Mouse (Mus musculus) cerebellum, adult 9-11 months (tissue): ENCODE results near the gene Mctp2.

Experiments used
- DNase-seq: peaks from one replicate; pipeline ENCODE4 v3.0.0; 2022

The Mctp2 gene

DNA sequence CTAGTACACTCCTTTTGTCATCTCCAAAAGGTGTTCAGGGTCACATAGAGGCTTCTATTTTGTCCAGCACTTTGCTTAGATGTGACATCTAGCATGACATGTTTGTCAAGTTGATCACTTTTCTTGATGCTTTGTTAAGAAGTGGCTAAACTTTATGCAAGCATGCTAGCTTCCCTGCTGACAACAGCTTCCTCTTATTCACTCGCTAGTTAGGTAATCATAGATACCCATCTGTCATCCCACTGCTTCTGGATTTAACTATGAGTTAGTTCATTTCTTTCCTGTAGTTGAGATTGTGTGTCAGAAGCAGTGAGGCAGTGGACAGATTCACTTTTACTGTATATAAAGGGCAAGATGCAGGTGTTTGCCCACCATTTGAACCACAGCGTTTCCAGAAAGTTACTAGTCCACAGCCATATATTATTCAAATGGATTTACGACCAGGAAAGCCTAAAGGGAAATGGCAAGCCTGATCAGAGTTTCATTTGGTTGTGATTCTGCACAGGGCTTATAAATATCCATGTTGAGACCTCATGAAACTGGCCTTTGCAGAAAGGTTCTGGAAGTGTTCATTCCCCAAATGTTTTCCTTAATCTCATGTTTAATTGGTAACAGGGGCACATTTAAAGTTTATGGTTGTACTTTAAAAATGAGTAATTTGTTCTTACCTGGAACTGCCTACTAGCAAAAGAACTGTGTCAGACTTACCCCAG, 216.8 kb downstream of the Mctp2 start:
- DNase-seq, result no peak

DNA sequence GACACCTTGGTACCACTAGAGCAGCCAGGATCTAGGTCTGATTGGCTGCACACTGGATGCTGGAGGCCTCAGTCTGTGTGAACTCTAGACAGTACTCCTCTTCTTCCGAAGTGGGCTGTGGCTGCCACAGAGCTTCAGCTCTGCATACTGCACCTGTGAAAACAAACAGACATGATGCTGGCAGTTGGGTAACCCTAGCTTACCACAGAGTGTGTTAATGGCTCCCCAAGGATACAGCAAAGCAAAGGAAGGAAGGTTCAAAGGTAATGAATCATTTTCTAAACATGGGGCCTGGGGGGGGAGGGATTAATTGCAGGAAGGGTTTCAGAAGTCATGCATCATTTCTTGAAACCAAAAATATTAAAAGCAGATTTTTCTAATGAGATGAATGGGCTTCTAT, 225.7 kb downstream of the Mctp2 start:
- DNase-seq, result no peak

DNA sequence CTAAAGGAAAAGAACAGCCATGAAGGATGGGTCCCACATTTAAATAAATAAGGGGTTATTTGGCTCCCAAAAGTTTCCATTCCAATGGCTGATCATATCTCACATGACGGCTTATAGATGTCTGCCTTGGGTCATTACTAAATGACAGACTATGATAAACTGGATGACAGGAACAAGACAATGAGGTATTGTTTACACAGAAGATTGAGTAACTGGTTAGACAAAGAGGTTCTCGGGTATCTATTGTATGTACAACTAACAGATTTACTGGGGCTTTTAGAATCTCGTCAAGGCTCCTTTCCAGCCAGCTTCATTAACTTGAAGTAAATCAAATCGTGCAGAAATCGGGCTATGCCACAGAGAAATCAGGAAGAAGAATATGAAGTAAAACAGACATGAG, 227.5 kb downstream of the Mctp2 start:
- DNase-seq, result no peak

DNA sequence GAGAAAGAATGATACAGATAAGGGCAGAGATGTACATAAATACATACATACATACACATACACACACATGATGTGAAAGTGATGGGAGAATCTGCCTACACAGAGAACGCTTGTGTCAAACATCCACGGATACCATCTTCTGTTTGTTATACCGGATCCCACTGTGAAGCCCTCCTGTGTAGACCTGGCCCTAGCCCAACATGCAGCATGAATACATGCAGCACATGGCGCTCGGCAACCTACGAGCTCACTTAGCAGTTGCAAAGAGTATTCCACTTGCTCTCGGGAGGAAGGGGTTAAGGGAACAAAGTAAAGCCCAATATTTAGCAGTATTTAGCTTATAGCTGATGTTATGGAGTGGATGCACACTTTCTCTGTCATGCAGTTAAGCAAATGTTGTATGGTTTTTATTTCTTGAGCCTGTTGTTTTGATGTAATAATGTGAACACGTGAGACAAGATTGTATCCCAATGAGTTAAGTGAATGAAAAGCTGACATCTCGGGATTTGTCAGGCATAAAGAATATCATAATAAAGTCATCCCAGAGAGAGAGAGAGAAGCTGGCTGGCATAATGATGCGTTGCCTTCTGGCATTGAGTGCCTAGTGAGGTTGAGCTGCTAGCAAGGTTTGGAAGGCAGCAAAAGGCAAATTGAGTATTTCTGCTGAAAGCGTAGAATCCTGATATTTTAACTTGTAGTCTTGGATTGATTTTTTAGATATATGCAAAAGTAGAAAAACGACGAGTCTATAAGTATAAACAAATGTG, 234.8 kb downstream of the Mctp2 start:
- DNase-seq, result no peak

DNA sequence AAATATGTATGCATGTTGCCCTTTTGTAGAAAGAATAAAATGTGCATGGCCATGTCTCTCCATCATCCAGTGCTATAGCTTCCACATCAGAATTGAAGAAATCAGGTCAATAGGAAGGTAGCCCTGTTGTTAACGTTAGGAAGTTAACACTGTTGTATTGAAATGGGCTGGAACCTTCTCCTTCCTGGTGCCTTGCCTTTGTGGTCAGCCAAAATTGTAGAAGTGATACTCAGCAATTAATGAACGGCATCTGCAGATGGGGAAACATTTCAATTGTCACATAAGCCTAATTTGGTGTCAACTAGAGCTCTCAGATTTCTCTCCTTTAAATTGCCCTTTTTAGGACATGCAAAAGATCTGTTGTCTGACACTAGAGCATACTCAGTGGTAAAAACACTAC, 238.0 kb downstream of the Mctp2 start:
- no peak for DNase-seq

DNA sequence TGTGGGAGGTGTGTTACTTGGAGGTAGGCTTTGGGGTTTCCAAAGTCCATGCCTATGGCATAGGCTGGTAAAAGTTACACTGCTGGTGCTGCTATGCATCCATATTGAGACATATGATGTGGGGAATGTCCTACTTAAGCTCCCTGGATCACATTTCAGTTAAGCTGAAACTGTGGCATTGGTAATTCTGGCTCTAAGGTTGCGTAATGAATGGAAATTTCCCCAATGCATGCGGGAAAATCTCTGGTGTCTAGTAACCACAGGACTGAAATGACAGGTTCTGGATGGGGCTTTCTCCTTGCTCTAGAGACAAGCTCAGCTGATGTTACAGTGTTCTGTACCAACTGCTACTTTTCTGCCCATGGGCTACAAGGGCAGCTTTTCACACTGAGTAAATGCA, 240.1 kb downstream of the Mctp2 start:
- DNase-seq, result no peak

DNA sequence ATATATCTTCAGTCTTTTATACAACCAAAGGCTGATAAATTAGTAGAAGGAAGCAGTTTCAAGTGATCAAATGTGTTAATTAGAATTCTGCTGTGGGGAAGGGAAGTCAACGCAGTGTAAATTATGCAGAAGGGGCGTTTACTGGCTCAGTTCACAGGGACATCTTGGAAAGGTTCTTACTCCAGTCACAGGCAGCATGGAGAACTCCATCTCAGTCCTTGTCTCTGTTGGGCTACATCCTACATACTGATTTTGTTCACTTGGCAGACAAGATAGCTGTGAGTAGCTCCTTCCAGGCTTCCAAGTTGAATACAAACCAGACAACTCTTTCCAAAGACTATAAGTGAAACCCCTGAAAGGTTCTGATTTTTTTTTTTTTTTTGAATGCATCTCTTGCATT, 254.6 kb downstream of the Mctp2 start:
- no peak for DNase-seq

DNA sequence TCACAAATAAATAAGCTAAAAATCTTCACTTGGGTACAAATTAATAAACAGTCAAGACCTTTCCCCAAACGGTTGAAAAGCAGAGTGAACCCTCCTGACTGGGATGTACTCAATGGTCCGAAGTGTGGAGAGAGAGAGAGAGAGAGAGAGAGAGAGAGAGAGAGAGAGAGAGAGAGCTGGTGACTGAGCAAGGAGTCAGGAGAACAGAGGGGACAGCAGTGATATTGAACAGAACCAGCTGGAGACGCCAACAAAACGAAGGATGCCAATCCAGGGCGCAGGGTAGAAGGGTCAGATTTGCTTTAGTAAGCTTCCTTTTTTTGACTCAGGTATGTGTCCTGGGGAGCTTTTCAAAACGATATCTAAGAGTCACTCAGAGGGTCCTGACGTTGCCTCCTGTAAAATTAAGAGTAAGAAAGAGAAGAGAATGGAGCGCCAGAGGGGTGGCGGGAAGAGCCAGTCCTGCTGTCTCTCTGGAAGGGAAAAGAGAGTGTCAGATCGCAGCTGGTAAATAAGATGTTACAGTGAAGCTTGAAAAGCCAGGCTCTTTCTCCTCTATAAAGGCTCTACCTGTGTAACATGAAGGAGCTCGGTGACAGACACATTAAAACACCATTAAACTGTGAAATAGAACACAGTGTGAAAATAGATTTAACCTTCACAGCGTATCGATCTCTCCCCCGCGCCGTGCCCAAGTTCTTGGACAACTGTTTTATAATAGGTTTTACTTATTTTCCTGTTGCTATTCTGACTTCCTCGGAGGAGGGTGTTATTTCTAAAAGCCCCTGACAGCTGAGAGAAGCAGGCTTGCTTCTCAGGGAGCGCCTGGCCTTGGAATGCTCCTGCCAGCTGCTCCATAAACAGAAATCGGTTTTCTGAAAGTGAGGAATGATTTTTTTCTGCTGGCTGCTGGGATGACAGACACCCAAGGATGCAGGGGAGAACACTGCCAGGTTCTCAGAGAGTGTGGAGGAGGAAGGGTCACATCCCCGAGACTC, 258.5 kb downstream of the Mctp2 start:
- no peak for DNase-seq
